ENCODE assay signal across 32 mouse cellular contexts in the genomic region with DNA sequence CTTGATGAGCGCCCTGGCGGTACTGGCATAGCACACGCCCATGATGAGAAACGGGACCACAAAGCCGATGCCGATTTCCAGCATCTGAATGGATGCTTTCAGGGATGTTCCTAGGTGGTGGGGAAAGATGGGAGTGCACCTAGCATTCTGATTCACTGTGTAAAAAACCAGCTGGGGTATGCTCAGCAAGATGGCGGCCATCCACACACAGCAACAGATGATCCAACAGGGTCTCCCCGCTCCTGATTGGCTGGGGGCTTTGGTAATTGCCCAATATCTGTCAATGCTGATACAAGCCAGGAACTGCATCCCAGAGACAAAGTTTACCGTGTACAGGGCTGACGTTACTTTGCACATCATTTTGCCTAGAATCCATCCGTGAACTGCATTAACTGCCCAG. TPM values are rescaled to one million over a fixed set of nuclear protein-coding genes. Genes with fewer than 3 reads are reported as not detected.
A peak's percentile ranks its signal among the peaks of the same experiment; 100 is the strongest.
DNase-seq lines count a peak whose midpoint lies in the region; TF ChIP-seq lines count a peak whose summit lies in the region.
"Had no signal": no experiment of that assay in that cellular context is flagged by ENCODE, and none has a peak within 500 bp of the region (broad histone marks: within the 10 kb centered on the region; RNA-seq: fewer than 3 reads in every experiment).

No protein-coding gene starts in this region.

- H3K9me3 ChIP-seq in E14TG2a.4 (ENCODE audit: low read length) = no peaks in the 10 kb centered on the region
- H3K9me3 ChIP-seq: embryonic facial prominence, embryonic 13.5 days; forebrain, embryonic 12.5 days; hindbrain, embryonic 13.5 days; limb, embryonic 10.5 days; midbrain, embryonic 15.5 days; neural tube, embryonic 12.5 days had no signal

- peaks cover 12% of the 10 kb centered on the region for H3K27me3 ChIP-seq in E14TG2a.4 (ENCODE audit: insufficient read depth, low read length)
- H3K27me3 ChIP-seq in cerebellum, adult 2 months (ENCODE audit: control insufficient read depth, insufficient read depth, low read length) = no peaks in the 10 kb centered on the region
- H3K27me3 ChIP-seq: embryonic facial prominence, embryonic 13.5 days; forebrain, embryonic 12.5 days; hindbrain, embryonic 13.5 days; midbrain, embryonic 15.5 days; neural tube, embryonic 12.5 days had no signal

- TF ChIP-seq CTCF in E14TG2a.4 (conservative IDR thresholded peaks at IDR 0.05; ENCODE audit: low read length) = no peak
- TF ChIP-seq CTCF in cerebellum, adult 2 months (IDR thresholded peaks at IDR 0.05; ENCODE audit: borderline replicate concordance, insufficient read depth, low read depth, low read length) = no peak

- peaks cover 12% of the 10 kb centered on the region; the same call in 1 of the 2 replicates for H3K36me3 ChIP-seq in E14TG2a.4 (ENCODE audit: insufficient read depth, low read length)
- H3K36me3 ChIP-seq: forebrain, embryonic 12.5 days; limb, embryonic 10.5 days; midbrain, embryonic 15.5 days; neural tube, embryonic 12.5 days had no signal

- DNase-seq in retina, embryonic 14.5 days (ENCODE audit: low spot score) = peak; percentile 2
- no peak for DNase-seq in retina, postnatal 1 day
- DNase-seq in R1 (ENCODE audit: low read depth, low spot score) = peak; percentile 87
- peak; percentile 67 for DNase-seq in testis, postnatal 14 days (ENCODE audit: low spot score)
- DNase-seq in adrenal gland, postnatal 10 days = no peak
- no peak for DNase-seq in cerebellum, adult 2 months
- DNase-seq: adrenal gland, postnatal 36 days; cerebellum, postnatal 10 days; gastrocnemius, postnatal 36 days; heart, postnatal 36 days; kidney, adult 2 months; liver, postnatal 0 days had no signal

- 95% methylated on average over 11 of the region's 11 CpGs for WGBS in cerebellum, adult 2 months

- peak overlapping the region; percentile 65 for H3K4me3 ChIP-seq in E14TG2a.4 (replicated peaks; ENCODE audit: low read length)
- H3K4me3 ChIP-seq in cerebellum, adult 2 months (replicated peaks; ENCODE audit: insufficient read depth, low read depth, low read length) = no peak overlapping the region
- H3K4me3 ChIP-seq: embryonic facial prominence, embryonic 13.5 days; erythroblast, embryonic 14.5 days; forebrain, embryonic 12.5 days; hindbrain, embryonic 13.5 days; limb, embryonic 10.5 days; midbrain, embryonic 15.5 days; neural tube, embryonic 12.5 days had no signal

- TF ChIP-seq POLR2A in cerebellum, adult 2 months (IDR thresholded peaks at IDR 0.05; ENCODE audit: borderline replicate concordance, insufficient read depth, low read length) = no peak

- H3K27ac ChIP-seq in cerebellum, adult 2 months (ENCODE audit: insufficient read depth, low read length) = no peak overlapping the region
- H3K27ac ChIP-seq: embryonic facial prominence, embryonic 13.5 days; forebrain, embryonic 12.5 days; hindbrain, embryonic 13.5 days; kidney, postnatal 0 days; limb, embryonic 10.5 days; macrophage; midbrain, embryonic 15.5 days; neural tube, embryonic 12.5 days had no signal

- H3K4me1 ChIP-seq in E14TG2a.4 (replicated peaks; ENCODE audit: low read depth, low read length) = peaks cover 54% of the 10 kb centered on the region
- no peaks in the 10 kb centered on the region for H3K4me1 ChIP-seq in cerebellum, adult 2 months (ENCODE audit: control insufficient read depth, insufficient read depth, low read length)
- H3K4me1 ChIP-seq: forebrain, embryonic 12.5 days; hindbrain, embryonic 13.5 days; limb, embryonic 10.5 days; midbrain, embryonic 15.5 days; neural tube, embryonic 12.5 days had no signal

RNA-seq across cellular contexts. Expression of gene Ackr4, which starts 27.7 kb away (rescaled TPM):
- total RNA-seq in adrenal gland, postnatal 10 days (2021) = 1 to 10 TPM; 1.6 to 2.0 TPM
- polyA plus RNA-seq in cerebellum, adult 2 months (2012; rRNA removed) = 2.8 and 4.2 TPM in 2 replicates
- total RNA-seq: left cerebral cortex, adult 8-10 months had no signal
- polyA plus RNA-seq: erythroblast, embryonic 14.5 days; macrophage had no signal

RNA-seq across cellular contexts. Expression of gene Acad11, which starts 35.9 kb away (rescaled TPM):
- 100 to 1,000 TPM; 121 to 130 TPM for total RNA-seq in adrenal gland, postnatal 10 days (2021)
- 28.1 and 29.7 TPM in 2 replicates for polyA plus RNA-seq in cerebellum, adult 2 months (2012; rRNA removed)
- polyA plus RNA-seq: erythroblast, embryonic 14.5 days had no signal

RNA-seq across cellular contexts. Expression of gene Uba5, which starts 36.1 kb away (rescaled TPM):
- 10 to 100 TPM; 29.5 to 29.7 TPM for total RNA-seq in adrenal gland, postnatal 10 days (2021)
- polyA plus RNA-seq in cerebellum, adult 2 months (2012; rRNA removed) = 52.3 and 55.2 TPM in 2 replicates

RNA-seq across cellular contexts. Expression of gene Gm28305, which starts 58.6 kb away (rescaled TPM):
- not detected for total RNA-seq in adrenal gland, postnatal 10 days (2021)
- not detected in 2 replicates for polyA plus RNA-seq in cerebellum, adult 2 months (2012; rRNA removed)
- total RNA-seq: adrenal gland, postnatal 36 days; gastrocnemius, adult 18-20 months; gastrocnemius, postnatal 36 days; heart, postnatal 36 days; layer of hippocampus, postnatal 10 days; left cerebral cortex, adult 8-10 months; liver, adult 2 months had no signal
- polyA plus RNA-seq: C2C12; embryonic facial prominence, embryonic 13.5 days; erythroblast, embryonic 14.5 days; forebrain, embryonic 12.5 days; heart, embryonic 14.5 days; hindbrain, embryonic 13.5 days; intestine, embryonic 14.5 days; kidney, adult 2 months; kidney, postnatal 0 days; large intestine, adult 2 months; limb, embryonic 10.5 days; liver, adult 2 months; liver, postnatal 0 days; lung, postnatal 0 days; macrophage; midbrain, embryonic 15.5 days; neural tube, embryonic 12.5 days; urinary bladder, adult 2 months had no signal

Comparison
In these comparisons a context has a peak if more than half of its experiments do, and no peak if none do; other contexts are left out.
1. DNase-seq: peak in retina, embryonic 14.5 days (single experiment), R1 (single experiment) and testis, postnatal 14 days (single experiment); none in retina, postnatal 1 day (single experiment), adrenal gland, postnatal 10 days (single experiment) and cerebellum, adult 2 months (0 of 2).